Mouse (Mus musculus) gastrocnemius, adult 8-10 months (tissue): Measurements from ENCODE around the gene Olfr1080. TPM values are rescaled to one million over a fixed set of nuclear protein-coding genes. Genes with fewer than 3 reads are reported as not detected.
"Not testable (repeated sequence)": the region's sequence is repeated elsewhere in the genome, so short reads cannot be mapped to it uniquely, and the experiment has no call there.

Source experiments
- DNase-seq, 2 experiments: peaks; one replicate each; pipeline ENCODE4 v3.0.0; 2022; ENCODE audit warnings: low spot score in 2 of 2
- total RNA-seq, 4 experiments: library from RNA; stranded (reverse); gene quantifications; 2 replicates each; pipeline ENCODE4 v1.2.4; 2022

Gene Olfr1080
- not detected for total RNA-seq

DNA sequence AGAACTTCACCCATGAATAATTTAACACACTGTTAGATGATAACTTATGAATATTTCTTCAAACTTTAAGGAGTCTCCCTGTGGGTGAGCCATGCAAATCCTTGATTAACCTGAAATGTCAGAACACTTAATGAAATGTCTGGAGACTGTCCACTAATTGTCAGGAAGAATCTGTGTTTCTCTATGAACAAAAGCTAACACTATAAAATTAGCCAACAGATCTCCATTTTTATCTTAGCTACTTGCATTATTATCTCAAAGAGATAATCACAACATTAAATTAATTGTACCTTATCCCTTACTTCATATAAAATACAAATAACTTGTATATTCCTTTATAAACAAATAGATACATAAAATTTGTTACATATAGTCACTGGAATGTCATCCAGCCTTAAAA is at the start of gene Olfr1080:
TSS of gene Olfr1080 (minus strand) at position 101 of the 400 bp plus-strand sequence.
- not testable (repeated sequence) for DNase-seq

DNA sequence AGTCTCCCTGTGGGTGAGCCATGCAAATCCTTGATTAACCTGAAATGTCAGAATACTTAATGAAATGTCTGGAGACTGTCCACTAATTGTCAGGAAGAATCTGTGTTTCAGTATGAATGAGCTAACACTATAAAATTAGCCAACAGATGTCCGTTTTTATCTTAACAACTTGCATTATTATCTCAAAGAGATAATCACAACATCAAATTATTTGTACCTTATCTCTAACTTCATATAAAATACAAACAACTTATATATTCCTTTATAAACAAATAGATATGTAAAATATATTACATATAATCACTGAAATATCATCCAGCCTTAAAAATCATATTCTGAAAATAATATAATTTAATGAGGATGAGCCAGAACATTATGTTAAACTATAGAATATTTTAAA is 40.8 kb upstream of the Olfr1080 start, which contains the start of gene Olfr1082:
TSS of gene Olfr1082 (minus strand) at position 101 of the 400 bp plus-strand sequence.
- not testable (repeated sequence) for DNase-seq

DNA sequence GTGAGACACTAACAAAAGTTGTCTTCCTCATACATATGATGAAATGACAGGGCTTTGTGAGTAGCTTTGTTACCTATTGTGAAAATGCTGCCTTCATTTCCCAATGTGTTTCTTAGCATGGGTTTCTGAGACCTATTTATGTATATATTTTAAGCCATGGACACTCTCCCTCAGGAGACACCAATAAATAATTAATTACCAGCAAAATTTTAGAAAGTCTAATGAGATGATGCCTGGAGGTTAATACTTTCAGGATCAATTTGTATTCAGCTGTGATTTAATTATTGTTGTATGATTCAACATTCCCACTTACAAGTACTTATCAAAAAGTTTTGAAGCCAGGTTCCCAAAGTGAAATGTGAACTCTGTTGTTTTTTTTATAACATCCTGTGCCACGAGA is 15.7 kb downstream of the Olfr1080 start, which contains the start of gene Olfr1079:
TSS of gene Olfr1079 (minus strand) at position 101 of the 400 bp plus-strand sequence.
- DNase-seq = no peak

DNA sequence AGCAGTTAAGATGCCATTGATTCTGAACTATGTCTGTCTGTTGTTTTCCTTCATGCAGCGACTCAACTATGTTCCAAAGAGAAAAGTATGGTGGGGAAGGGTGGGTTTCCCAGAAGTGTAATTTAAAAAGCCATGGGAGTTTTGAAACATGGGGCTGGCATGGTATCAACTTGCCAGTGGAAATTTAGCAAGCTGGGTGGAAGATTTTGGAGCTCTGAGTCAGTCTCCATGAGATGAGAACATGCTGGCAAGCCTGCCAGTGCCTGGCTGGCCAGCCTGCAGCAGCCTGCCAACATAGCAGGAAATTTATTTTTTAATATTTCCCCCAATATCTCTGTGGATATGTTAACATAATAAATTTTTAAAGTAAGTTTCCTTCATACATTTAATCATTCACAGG is 27.0 kb downstream of the Olfr1080 start:
- no peak for DNase-seq

DNA sequence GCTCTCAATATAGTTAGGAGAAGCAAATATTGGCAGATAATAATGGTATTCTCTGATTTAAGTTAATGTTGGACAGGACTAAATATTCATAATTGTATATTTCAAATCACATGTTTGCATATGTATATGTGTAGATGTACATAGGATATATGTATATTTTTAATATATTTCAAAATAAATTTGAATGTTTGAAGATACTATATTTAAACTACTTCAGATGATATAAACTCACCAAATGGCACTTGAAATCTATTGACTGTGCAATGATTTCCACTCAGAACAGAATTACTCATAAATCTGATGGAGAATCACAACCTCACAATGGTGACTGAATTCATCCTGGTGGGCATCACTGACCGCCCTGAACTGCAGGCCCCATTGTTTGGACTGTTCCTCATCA is 49.9 kb downstream of the Olfr1080 start, which contains the start of gene Olfr1076:
TSS of gene Olfr1076 (plus strand) at position 301 of the 400 bp plus-strand sequence.
- DNase-seq = no peak

Other genes starting within 250 kb of the Olfr1080 start
- not detected for gene Olfr1053, start 243.0 kb downstream of the Olfr1080 start, total RNA-seq
- not detected for gene Olfr1054, start 222.8 kb downstream of the Olfr1080 start, total RNA-seq
- gene Olfr1055, start 208.0 kb downstream of the Olfr1080 start, total RNA-seq = not detected
- gene Olfr1056, start 195.8 kb downstream of the Olfr1080 start, total RNA-seq = not detected
- gene Olfr1057, start 179.8 kb downstream of the Olfr1080 start, total RNA-seq = not detected
- gene Olfr1058, start 169.7 kb downstream of the Olfr1080 start, total RNA-seq = not detected
- not detected for gene Olfr1061, start 144.2 kb downstream of the Olfr1080 start, total RNA-seq
- gene Olfr1062, start 131.5 kb downstream of the Olfr1080 start, total RNA-seq = not detected
- not detected for gene Olfr1065, start 107.6 kb downstream of the Olfr1080 start, total RNA-seq
- not detected for gene Olfr1066, start 102.0 kb downstream of the Olfr1080 start, total RNA-seq
- not detected for gene Olfr228, start 70.8 kb downstream of the Olfr1080 start, total RNA-seq
- gene Olfr1076, start 49.8 kb downstream of the Olfr1080 start, total RNA-seq = not detected
- gene Olfr1079, start 15.8 kb downstream of the Olfr1080 start, total RNA-seq = not detected
- gene Olfr1082, start 40.7 kb upstream of the Olfr1080 start, total RNA-seq = not detected
- not detected for gene Olfr1084, start 81.5 kb upstream of the Olfr1080 start, total RNA-seq
- not detected for gene Olfr1085, start 103.8 kb upstream of the Olfr1080 start, total RNA-seq
- gene Olfr1086, start 121.9 kb upstream of the Olfr1080 start, total RNA-seq = not detected
- gene Olfr1087, start 140.2 kb upstream of the Olfr1080 start, total RNA-seq = not detected
- gene Olfr1089, start 175.5 kb upstream of the Olfr1080 start, total RNA-seq = not detected
- gene Olfr1090, start 200.8 kb upstream of the Olfr1080 start, total RNA-seq = not detected
- not detected for gene Olfr1093, start 224.2 kb upstream of the Olfr1080 start, total RNA-seq